ENCODE assay signal across 15 mouse cellular contexts in genomic region chr12:25054511-25054910, GRCm38 (mm10). TPM values are rescaled to one million over a fixed set of nuclear protein-coding genes. Genes with fewer than 3 reads are reported as not detected.
A peak's percentile ranks its signal among the peaks of the same experiment; 100 is the strongest.
DNase-seq lines count a peak whose midpoint lies in the region; ATAC-seq and TF ChIP-seq lines count a peak whose summit lies in the region.
"Had no signal": no experiment of that assay in that cellular context is flagged by ENCODE, and none has a peak within 500 bp of the region (broad histone marks: within the 10 kb centered on the region; RNA-seq: fewer than 3 reads in every experiment).

No protein-coding gene starts in this region.

- TF ChIP-seq CTCF in forebrain, postnatal 0 days (IDR thresholded peaks at IDR 0.05; ENCODE audit: low read depth) = no peak
- TF ChIP-seq CTCF in liver, postnatal 0 days (IDR thresholded peaks at IDR 0.05; ENCODE audit: low read depth) = no peak
- TF ChIP-seq CTCF in lung, adult 2 months (IDR thresholded peaks at IDR 0.05; ENCODE audit: insufficient read depth, low read length) = no peak

- no peaks in the 10 kb centered on the region for H3K4me1 ChIP-seq in forebrain, embryonic 11.5 days (replicated peaks; ENCODE audit: control insufficient read depth, insufficient read depth, low read length)
- H3K4me1 ChIP-seq in forebrain, postnatal 0 days (ENCODE audit: insufficient read depth) = no peaks in the 10 kb centered on the region
- no peaks in the 10 kb centered on the region for H3K4me1 ChIP-seq in liver, embryonic 12.5 days
- no peaks in the 10 kb centered on the region for H3K4me1 ChIP-seq in liver, postnatal 0 days (ENCODE audit: insufficient read depth)
- no peaks in the 10 kb centered on the region; the same call in 1 of the 2 replicates for H3K4me1 ChIP-seq in lung, adult 2 months (ENCODE audit: control insufficient read depth, insufficient read depth, low read length)
- H3K4me1 ChIP-seq: neural tube, embryonic 13.5 days had no signal

- TF ChIP-seq EP300 in liver, postnatal 0 days (IDR thresholded peaks at IDR 0.05; ENCODE audit: low read depth) = no peak

- no peaks in the 10 kb centered on the region for H3K27me3 ChIP-seq in forebrain, embryonic 11.5 days (ENCODE audit: control insufficient read depth, insufficient read depth, low read length)
- no peaks in the 10 kb centered on the region for H3K27me3 ChIP-seq in forebrain, postnatal 0 days (ENCODE audit: insufficient read depth, low read length)
- H3K27me3 ChIP-seq in liver, embryonic 12.5 days (replicated peaks) = no peaks in the 10 kb centered on the region
- no peaks in the 10 kb centered on the region for H3K27me3 ChIP-seq in liver, postnatal 0 days (ENCODE audit: insufficient read depth, low read length)
- H3K27me3 ChIP-seq: neural tube, embryonic 13.5 days had no signal

- H3K9ac ChIP-seq in forebrain, embryonic 11.5 days (ENCODE audit: low read length) = no peak overlapping the region
- no peak overlapping the region for H3K9ac ChIP-seq in forebrain, postnatal 0 days
- no peak overlapping the region for H3K9ac ChIP-seq in liver, embryonic 12.5 days
- H3K9ac ChIP-seq in liver, postnatal 0 days (replicated peaks) = no peak overlapping the region
- H3K9ac ChIP-seq: neural tube, embryonic 13.5 days had no signal

- no peak for ATAC-seq in forebrain, embryonic 11.5 days (replicated peaks; ENCODE audit: low FRiP score)
- no peak for ATAC-seq in forebrain, postnatal 0 days
- ATAC-seq in liver, embryonic 12.5 days = peak; percentile 30; the same call in 1 of the 2 replicates
- no peak for ATAC-seq in liver, postnatal 0 days
- ATAC-seq: forebrain, embryonic 16.5 days; intestine, embryonic 16.5 days had no signal

- WGBS in forebrain, embryonic 11.5 days = 82% methylated on average over 7 of the region's 7 CpGs
- 80% methylated on average over 7 of the region's 7 CpGs for WGBS in forebrain, postnatal 0 days
- WGBS in liver, embryonic 12.5 days (ENCODE audit: insufficient replicate concordance) = 65% methylated on average over 7 of the region's 7 CpGs
- 56% methylated on average over 7 of the region's 7 CpGs for WGBS in liver, postnatal 0 days (ENCODE audit: insufficient replicate concordance)
- 70% methylated on average over 7 of the region's 7 CpGs for WGBS in lung, adult 2 months

- no peaks in the 10 kb centered on the region for H3K9me3 ChIP-seq in forebrain, embryonic 11.5 days (ENCODE audit: control insufficient read depth, low read length)
- H3K9me3 ChIP-seq in forebrain, postnatal 0 days (ENCODE audit: low read length) = no peaks in the 10 kb centered on the region
- H3K9me3 ChIP-seq in liver, embryonic 12.5 days (replicated peaks) = no peaks in the 10 kb centered on the region
- H3K9me3 ChIP-seq in liver, postnatal 0 days (ENCODE audit: low read length) = no peaks in the 10 kb centered on the region
- H3K9me3 ChIP-seq: neural tube, embryonic 13.5 days had no signal

- no peak overlapping the region for H3K27ac ChIP-seq in forebrain, embryonic 11.5 days (ENCODE audit: low read depth, low read length)
- no peak overlapping the region for H3K27ac ChIP-seq in forebrain, postnatal 0 days (ENCODE audit: low read depth, low read length)
- H3K27ac ChIP-seq in liver, embryonic 12.5 days = no peak overlapping the region
- H3K27ac ChIP-seq in liver, postnatal 0 days (ENCODE audit: low read depth) = no peak overlapping the region
- H3K27ac ChIP-seq: neural tube, embryonic 13.5 days had no signal

- no peaks in the 10 kb centered on the region; the same call in 1 of the 2 replicates for H3K36me3 ChIP-seq in forebrain, embryonic 11.5 days (ENCODE audit: control insufficient read depth, insufficient read depth, low read length)
- H3K36me3 ChIP-seq in forebrain, postnatal 0 days (ENCODE audit: insufficient read depth) = peaks cover 79% of the 10 kb centered on the region
- peaks cover 82% of the 10 kb centered on the region for H3K36me3 ChIP-seq in liver, embryonic 12.5 days
- peaks cover 70% of the 10 kb centered on the region for H3K36me3 ChIP-seq in liver, postnatal 0 days (replicated peaks; ENCODE audit: insufficient read depth, low read length)

- no peak for TF ChIP-seq POLR2A in lung, adult 2 months (IDR thresholded peaks at IDR 0.05; ENCODE audit: borderline replicate concordance, extremely low read depth, low read depth, low read length)

- no peak overlapping the region for H3K4me3 ChIP-seq in forebrain, embryonic 11.5 days (ENCODE audit: low read depth, low read length)
- no peak overlapping the region for H3K4me3 ChIP-seq in forebrain, postnatal 0 days (ENCODE audit: low read depth, low read length)
- no peak overlapping the region for H3K4me3 ChIP-seq in liver, embryonic 12.5 days
- no peak overlapping the region for H3K4me3 ChIP-seq in liver, postnatal 0 days (ENCODE audit: low read depth, low read length)
- no peak overlapping the region for H3K4me3 ChIP-seq in lung, adult 2 months (replicated peaks; ENCODE audit: extremely low read depth, low read depth, low read length)
- H3K4me3 ChIP-seq: neural tube, embryonic 13.5 days had no signal

- no peak overlapping the region for H3K4me2 ChIP-seq in forebrain, embryonic 11.5 days (ENCODE audit: low read depth, low read length, severe bottlenecking)
- no peak overlapping the region for H3K4me2 ChIP-seq in forebrain, postnatal 0 days (ENCODE audit: low read depth)
- H3K4me2 ChIP-seq in liver, embryonic 12.5 days = no peak overlapping the region
- H3K4me2 ChIP-seq in liver, postnatal 0 days (ENCODE audit: low read depth, low read length) = no peak overlapping the region
- H3K4me2 ChIP-seq: neural tube, embryonic 13.5 days had no signal

- DNase-seq in forebrain, embryonic 11.5 days (ENCODE audit: low spot score) = peak; percentile 32
- no peak for DNase-seq in forebrain, postnatal 0 days
- DNase-seq in liver, postnatal 0 days = no peak
- DNase-seq in thymus, postnatal 25 days = peak; percentile 6
- no peak for DNase-seq in thymus, postnatal 4 days
- DNase-seq in adrenal gland, adult (ENCODE audit: inconsistent age in 2 of 2, low spot score in 1 of 2) = no peak
- no peak for DNase-seq in lung, adult 2 months
- DNase-seq: adrenal gland, postnatal 10 days; cerebellum, postnatal 36 days; gastrocnemius, postnatal 25 days; heart, postnatal 10 days had no signal

RNA-seq across cellular contexts. Expression of gene Id2, which starts 42.4 kb away (rescaled TPM):
- polyA plus RNA-seq in forebrain, embryonic 11.5 days (2014; fragmentation: Nextera tagmentation; extraction: Ambion mirVana) = 188 and 198 TPM in 2 replicates
- total RNA-seq in forebrain, postnatal 0 days (2014; rRNA removed) = 239 and 261 TPM in 2 replicates
- polyA plus RNA-seq in forebrain, postnatal 0 days (2015; fragmentation: Nextera tagmentation; extraction: Ambion mirVana) = 515 and 851 TPM in 2 replicates
- polyA plus RNA-seq in liver, embryonic 12.5 days (2016; fragmentation: Nextera tagmentation; extraction: Ambion mirVana) = 111 and 112 TPM in 2 replicates
- polyA plus RNA-seq in liver, postnatal 0 days (2015; fragmentation: Nextera tagmentation; extraction: Ambion mirVana) = 245 and 376 TPM in 2 replicates
- 130 and 131 TPM in 2 replicates for polyA plus RNA-seq in lung, adult 2 months (2012; rRNA removed)

Comparison
In these comparisons a context has a peak if more than half of its experiments do, and no peak if none do; other contexts are left out.
1. DNase-seq: peak in forebrain, embryonic 11.5 days (single experiment) and thymus, postnatal 25 days (single experiment); none in forebrain, postnatal 0 days (single experiment), liver, postnatal 0 days (single experiment), thymus, postnatal 4 days (single experiment), adrenal gland, adult (0 of 2) and lung, adult 2 months (single experiment).